Mouse (Mus musculus): ENCODE results near the gene Sufu.

Gene Sufu

DNA sequence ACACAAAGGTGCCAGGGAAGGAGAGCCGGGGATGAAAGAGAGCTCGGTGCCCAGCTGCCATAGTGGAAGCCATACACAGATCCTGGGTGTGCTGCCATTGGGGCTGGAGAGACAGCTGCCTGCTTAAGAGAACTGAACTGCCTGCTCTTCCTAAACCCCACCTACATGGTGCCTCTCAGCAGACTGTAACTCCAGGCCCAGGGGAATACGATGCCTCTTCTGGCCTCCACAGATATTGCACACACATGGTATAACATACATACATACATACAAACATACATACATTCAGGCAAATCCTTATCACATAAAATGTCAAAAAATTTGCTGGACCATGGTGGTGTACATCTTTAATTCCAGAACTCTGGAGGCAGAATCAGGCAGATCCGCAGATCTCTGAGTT is 66.8 kb downstream of the Sufu start:
- no peak for DNase-seq (ENCODE audit: low spot score in 2 of 2)

DNA sequence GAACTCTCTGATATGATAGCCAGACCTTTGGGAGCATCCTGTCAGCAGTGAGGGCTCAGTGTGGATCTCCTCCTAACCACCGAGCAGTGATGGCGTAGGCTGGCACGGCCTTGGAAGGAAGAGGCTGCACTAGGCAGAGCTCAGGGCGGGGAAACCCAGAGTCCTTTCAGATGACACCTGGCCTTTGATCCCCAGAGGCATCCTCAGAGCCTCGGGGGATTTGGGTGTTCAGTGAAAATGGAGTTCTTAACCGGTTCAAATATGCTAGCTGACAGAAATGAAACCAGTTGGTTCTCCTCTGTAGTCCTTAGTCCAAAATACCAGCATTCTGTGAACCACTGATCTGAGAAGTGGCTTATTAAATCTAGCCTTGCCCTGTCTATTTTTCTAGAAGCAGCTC is 69.5 kb downstream of the Sufu start:
- no peak for DNase-seq (ENCODE audit: low spot score in 2 of 2)

DNA sequence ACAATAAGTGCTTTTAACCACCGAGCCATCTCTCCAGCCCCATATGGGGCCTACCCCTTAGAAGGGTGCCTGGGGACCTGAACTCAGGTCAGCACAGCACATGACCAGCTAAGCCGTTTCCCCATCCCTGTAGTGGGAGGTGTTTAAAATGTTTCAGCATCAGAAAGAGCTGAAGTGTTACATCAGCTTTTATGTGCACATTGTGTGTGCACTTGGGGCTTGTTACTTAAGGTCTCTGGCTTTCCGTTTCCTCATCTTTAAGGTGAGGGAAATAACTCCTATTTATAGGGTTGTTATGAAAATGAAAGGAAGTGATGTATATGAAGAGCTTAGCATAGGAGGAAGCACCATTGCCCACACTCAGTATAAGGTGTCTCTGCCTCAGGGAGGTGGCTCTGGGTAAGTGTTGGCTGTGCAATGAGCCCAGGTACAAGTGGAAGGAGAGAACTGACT is 70.4 kb downstream of the Sufu start:
- no peak for DNase-seq (ENCODE audit: low spot score in 2 of 2)

DNA sequence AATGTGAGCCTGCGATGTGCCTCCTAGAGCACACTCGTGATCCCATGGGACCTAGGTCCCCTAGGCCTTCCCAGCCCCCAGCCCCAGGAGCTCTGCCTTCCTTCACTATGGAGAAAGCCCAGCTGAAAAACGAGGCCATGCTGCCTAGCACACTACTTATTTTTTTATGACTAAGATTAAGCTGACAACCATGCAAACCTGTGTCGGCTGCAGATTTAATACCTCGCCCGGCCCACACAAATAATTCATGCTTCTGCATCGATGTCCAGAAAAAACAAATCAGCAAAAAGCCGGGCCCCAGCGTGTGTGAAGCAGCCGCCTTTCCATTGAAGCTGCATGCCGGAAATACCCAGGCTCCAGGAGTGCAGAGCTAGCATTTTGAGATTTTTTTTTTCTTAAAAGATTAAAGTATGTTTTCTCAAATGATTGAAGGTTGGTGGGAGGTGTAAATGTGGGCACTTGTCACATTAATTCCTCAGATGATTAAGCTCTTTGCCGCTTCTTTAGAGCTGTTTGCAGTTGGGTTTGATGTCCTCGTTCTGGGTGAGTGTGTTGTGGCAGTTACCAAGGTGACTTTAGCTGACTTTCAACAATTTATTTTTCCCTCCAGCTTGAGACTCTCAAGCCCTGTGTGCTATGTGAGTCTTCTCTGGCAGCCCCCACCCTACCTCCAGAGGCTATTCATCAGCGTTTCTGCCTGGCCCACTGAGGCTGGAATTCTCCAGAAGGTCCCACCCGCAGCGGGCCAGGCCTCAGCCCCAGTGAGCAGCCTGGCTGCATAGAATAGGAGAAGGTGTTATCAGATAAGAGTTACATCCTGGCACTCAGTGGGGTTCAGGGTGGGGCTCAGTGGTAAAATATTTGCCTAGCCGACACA is 73.9 kb downstream of the Sufu start:
- no peak for DNase-seq (ENCODE audit: low spot score in 2 of 2)

DNA sequence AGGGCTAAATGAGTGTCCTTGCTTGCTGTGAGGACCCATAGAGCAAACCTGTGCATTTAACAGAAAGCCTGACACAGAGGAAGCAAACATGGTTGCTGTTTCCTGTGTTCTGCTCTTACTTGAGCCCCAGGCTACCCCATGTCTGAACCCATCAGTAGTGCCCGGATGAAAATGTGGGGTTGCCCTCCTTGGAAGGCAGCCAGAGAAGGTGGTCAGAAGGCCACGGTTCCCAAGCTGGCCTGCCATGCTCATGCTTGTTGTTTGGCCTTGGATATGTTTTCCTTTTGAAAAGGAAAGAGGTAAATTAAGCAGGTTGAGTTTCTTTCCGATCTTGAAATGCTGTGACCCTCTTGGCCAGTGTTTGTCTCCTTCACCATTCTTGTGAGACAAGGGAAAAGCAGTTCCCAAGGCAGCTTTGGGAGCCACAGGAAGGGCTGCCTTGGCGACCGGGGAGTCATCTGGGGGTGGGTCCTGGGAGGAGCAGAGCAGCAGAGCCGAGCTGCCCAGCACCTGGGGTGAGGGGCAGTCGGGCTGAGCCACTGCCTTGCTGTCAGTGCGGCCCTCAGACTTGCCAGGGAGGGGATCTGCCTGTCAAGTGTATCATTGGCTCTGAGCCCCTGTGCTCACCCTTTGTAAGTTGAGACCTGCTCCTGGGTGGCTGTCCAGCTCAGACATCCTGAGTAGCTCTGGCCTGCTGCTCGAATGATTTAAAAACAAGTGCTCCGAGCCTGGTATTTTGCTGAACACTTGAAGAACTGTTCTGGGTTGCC is 74.8 kb downstream of the Sufu start:
- no peak for DNase-seq (ENCODE audit: low spot score in 2 of 2)

DNA sequence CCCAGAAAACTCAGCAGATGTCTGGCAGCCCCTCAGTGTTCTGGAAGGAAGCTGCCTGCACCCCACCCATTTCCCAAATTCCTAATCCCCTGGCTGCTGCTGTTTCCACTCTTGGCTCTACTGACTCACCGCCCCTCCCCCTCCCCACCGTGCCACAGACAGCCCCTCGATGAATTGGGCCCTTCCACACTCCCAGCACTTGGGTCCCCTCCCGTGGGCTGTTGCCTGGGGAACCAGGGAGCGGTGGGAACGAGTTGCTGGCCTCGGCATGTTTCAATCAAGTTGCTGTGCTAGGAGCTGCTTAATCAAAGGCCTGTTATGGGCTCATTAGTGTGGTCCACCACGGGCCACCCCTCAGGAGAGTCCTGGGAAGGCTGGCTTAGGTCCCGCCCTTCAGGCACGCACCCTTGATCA is 80.7 kb downstream of the Sufu start:
- no peak for DNase-seq (ENCODE audit: low spot score in 2 of 2)

DNA sequence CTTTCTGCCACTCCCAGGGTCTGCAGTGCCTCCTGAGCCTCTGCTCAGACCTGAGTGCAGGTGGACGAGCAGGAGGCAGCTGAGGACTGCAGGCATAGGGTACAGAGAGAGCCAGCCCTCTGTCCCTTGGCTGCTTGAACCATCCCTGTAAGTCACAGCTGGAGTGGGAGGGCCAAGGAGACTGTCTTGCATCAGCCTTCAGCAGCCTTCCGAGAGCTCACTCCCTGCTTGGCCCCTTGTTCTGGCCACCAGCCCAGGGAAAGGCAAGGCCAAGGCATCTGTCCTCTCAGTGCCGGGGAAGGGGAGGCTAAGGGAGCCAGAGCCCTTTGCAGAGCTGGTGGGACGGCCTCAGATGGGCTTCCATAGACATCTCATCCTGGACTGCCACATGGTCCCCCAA is 81.5 kb downstream of the Sufu start:
- no peak for DNase-seq (ENCODE audit: low spot score in 2 of 2)

DNA sequence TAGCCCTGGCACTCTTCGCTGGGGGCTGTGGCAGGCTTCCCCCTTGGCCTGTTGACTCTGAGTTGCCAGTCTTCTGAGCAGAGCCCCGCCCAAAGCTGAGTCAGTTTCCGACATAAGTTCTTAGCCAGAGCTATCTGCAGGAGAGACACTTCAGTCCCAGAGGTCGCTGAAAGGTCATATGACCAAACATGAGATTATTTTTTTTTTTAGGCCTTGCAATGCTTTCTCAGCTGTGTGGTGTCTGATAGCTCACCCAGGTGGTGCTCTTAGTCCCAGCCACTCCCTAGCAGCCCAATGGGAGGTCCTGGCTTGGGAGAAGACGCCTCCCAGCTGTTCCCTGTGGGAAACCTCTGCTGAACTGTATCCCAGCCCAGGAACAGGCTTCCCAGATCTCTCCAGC is 82.1 kb downstream of the Sufu start:
- DNase-seq (ENCODE audit: low spot score in 2 of 2) = peak in 1 of 2 experiments; percentile 71

DNA sequence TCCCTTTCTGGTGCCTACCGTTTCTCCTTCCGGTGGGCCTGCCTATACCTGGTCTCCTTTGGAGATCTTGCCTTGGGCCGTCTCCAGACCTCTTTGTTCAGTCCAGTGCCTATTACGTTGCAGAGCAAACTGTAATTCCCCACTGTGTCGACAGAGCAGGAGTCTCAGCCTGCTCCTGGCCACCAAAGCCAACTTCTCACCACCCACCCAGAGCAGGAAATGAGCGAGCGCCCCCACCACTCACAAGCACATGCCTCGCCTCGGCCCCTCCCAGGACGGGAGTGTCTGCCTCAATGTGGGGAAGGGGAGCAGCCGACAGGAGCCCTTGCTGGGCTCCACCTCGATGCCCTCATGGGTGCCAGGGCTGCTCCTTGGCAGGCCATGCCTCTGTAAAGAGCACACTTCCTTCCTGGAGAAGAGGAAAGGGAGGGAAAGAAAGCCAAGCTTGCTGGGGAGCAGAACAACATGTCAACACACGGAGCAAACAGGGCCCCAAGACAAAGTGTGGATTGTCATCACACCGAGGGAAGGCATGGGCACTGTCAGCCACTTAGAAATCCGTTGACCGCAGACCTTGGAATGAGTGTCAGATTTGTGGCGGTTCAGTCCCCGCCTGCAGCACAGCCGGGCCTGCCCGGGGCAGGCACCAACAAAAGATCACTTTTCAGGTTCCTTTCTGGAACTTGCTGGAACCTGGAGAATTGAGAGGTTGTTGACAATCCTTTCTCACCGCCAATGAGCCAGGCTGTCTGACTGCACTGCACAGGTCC is 82.8 kb downstream of the Sufu start:
- no peak for DNase-seq (ENCODE audit: low spot score in 2 of 2)

DNA sequence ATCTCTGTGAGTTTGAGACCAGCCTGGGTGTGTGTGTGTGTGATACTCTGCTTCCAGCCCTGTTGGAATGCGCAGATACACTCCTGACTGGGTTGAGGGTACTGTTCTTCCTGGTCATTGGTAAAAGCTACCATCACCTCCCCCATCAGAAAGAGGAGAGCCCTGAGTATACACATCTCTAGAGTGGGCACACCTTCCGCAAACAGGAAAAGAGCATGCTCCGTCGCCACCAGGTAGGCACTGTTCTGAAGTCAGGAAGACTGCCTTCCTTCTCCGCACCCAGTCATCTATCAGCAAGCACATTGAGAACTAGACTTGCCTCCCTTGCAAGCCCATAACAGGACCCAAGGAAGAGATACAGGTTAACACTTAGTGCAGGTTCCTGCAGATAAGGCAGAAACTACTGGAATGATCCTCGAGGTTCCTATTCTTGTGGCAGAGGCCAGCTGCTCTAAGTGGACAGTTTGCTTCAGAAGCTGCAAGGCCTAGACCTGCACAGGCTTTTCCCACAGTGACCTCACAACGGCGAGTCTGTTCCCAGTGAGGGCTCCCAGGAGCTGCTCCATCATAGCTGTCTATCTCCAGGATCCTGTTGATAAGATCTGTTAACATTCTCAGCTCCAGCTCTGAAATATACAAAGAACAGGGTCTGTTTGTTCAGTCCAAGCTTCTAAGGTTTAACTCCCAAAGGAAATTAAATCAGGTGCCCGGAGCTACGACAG is 84.1 kb downstream of the Sufu start:
- DNase-seq (ENCODE audit: low spot score in 2 of 2) = no peak

DNA sequence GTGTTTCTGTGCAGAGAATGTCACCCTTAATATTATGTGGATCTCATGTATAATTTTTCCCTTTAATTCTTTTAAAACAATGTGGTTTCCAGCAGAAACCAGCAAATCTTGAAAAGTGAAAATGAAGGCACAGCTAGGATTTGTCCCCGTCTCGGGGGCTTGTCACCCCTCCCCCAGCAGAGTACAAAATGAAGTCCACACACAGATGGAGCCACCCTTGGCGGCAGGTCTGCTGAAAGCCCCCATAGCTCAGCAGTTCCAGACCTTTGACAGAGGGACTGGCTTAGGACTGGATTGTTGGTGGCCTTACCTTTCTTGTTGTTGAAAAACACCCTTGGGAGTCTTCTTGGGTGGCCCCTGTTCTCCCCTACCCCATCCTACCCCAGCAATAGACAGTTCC is 84.7 kb downstream of the Sufu start:
- DNase-seq (ENCODE audit: low spot score in 2 of 2) = no peak

DNA sequence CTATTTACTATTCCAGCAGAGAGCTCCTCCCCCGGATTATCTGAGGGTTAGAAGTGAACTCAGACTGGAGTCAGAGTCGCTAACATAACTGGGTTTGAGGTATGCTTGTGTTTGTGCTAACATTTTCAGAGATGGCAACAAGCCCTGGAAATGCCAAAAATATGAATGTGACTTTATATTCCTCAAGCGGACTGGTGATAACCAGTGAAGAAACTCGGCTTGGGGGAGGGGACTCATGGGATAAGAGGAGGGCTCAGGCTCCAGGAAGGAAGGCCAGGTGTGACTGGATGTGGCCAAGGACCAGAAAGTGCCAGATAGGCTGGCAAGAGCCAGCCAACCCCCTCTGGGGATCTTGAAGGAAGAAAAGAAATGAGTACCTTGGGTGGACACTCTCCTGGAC is 85.1 kb downstream of the Sufu start:
- DNase-seq (ENCODE audit: low spot score in 2 of 2) = no peak

DNA sequence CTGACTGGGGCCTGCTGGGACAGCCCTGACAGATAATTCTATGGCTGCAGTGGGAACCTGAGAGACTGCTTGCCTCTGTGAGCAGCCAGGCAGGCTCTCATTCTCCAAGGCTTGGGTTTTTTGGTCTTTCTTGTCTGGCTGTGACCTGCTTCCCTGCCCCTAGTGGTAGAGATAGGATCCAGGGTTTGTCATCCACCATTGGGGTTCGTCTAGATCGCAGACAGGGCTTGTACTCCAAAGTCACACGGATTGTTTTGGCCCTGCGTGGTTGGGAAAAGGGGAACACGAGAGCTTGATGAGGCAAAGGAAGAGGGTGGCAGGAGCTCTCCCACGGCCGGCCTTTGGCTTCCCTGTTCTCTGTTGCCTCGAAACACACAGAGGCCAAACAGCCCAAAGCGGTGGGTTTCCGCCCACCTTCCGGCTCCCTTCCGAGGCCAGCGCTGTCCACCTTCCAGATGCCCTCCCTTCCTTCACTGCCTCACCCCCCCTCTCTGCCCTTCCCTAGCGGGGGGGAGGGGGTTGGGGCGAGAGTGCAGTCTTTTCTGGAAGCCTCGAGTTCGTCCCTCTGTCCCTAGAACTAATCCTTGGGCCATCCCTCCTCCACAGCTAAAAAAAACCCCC is 86.3 kb downstream of the Sufu start:
- DNase-seq (ENCODE audit: low spot score in 2 of 2) = no peak

DNA sequence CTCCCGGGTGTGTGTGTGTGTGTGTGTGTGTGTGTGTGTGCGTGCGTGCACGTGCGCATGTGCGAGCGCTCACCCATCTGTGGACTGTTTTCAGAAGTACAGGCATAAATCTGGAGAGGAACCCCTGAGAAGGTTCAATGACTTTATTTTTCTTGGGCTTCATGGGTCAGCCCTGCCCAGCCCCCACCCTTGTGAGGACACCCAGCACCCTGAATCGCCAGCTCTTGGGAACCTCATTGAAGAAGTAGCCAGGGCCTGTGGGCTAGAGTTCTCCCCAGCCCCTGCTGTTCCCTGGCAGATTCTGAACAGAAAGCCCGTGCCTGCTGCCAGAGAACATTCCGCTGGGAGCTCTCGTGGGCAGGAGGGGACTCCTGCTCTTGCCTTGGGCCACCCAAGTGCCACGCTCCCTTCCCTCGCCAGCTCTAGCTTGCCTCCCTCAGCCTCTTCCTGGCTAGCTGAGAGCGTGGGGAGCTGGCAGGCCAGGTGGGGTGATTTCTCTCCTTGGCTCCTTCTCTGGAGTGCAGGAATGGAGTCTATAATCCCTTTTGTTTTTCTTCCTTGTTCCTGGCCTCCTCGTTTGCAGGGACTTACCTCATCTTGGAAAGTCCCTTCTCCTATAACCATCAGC is 87.1 kb downstream of the Sufu start:
- no peak for DNase-seq (ENCODE audit: low spot score in 2 of 2)

DNA sequence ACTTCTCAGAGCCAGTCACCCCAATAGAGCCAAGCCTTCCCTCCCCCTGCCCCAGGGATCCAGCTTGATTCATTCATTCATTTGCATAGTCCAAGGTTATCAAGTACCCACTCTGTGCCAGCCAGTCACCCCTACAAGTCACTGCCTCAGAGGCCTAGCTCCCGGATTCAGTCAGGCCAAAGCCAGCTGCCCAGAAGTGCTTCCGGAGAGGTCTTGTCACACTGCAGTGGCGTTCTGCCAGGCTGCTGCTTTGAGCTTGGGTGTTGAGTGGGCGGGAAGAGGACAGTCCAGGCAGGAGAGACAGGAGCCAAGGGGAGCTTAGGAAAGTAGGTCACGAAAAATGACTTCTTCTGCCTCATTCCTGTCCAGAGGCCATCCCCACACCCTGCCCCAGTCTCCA is 87.8 kb downstream of the Sufu start:
- DNase-seq (ENCODE audit: low spot score in 2 of 2) = no peak

DNA sequence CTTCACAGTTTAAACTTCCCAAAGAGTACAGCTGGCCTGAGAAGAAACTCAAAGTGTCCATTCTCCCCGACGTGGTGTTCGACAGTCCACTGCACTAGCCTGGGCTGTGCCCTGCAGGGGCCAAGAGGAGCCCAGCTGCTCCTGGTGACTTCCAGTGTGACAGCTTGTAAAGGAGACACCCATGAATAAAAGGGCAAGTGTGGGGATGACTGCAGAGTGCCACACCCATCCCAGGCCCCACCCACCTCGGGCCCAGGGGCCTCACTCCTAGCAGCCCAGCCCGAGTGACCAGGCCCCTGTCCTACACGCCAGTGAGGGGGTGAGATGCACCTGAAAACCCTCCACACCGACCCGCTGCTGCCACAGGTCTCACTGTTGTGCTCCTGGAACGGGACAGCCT is 89.2 kb downstream of the Sufu start:
- DNase-seq (ENCODE audit: low spot score in 2 of 2) = no peak

DNA sequence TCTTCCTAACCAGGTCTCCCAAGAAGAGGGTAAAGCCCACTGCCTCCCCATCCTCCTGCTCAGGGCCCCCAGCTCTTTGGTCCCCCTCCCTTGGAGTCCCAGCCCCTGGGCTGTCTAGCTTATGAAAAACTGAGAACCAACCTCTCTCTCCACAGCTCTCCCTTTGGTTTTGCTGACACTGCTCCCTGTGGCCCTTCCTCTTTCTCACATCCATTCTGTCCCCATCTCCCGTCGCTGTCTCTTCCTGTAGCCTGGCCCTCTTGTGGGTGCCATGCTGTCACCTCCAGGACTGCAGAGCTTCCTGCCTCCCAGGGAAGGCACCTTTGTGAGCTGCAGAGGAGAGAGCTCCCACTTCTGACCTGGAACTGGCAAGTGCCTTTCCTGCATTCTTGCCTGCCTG is 90.0 kb downstream of the Sufu start:
- no peak for DNase-seq (ENCODE audit: low spot score in 2 of 2)

DNA sequence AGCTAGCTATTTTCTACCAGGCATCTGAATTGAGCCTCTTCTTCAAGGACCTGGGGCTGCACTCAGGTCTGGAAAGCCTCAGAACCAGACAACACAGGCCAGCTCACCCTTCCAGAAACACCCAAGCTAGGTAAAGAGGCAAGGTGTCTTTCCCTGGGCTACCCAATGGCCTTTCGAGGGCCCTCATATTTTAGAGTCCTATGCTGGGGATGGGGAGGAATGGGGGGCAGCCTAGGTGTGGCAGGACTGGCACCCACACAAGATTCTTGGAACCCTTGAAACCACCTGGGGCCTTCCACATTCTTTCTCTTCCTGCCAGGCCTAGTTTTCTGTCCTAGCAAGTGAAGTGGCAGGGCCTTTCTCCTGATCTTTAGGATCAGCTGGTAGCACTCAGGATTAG is 92.8 kb downstream of the Sufu start:
- no peak for DNase-seq (ENCODE audit: low spot score in 2 of 2)

DNA sequence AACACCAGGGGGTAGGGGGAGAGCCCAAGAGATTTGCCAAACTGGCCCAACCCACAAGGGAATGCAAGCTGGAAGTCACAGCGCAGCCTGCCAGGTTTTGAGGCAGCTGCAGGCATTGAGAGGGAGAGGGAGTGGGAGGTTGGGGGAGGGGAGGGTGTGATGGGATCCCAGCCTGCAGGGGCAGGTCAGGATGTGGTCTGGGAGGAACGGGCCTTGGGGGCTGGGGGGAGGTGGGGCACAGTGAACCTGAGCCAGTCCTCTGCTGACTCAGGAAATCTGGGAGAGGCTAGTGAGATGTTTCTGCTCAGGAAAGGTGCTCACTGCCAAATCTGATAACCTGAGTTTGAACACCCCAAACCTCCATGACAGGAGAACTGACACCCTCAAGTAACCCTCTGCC is 93.9 kb downstream of the Sufu start:
- no peak for DNase-seq (ENCODE audit: low spot score in 2 of 2)

DNA sequence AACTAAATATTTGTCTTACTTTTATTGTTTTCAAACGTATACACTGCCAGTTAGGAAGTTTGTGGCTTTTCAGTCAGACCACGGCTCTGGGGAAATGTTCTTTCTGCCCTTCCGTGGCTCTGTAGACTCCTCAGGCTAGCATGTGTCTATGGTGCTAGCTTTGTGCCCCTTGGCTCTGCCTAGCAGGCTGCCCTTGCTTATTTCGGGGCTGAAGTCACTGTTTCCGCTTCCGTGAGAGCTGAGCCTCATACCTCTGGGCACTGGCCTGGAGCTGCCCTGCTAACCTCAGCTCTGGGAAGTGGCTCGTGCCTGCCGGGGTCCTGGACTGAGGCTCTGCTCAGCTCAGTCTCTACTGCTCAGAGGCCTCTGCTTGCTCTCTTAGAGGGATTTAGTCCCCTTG is 98.4 kb downstream of the Sufu start:
- DNase-seq (ENCODE audit: low spot score in 2 of 2) = no peak

DNA sequence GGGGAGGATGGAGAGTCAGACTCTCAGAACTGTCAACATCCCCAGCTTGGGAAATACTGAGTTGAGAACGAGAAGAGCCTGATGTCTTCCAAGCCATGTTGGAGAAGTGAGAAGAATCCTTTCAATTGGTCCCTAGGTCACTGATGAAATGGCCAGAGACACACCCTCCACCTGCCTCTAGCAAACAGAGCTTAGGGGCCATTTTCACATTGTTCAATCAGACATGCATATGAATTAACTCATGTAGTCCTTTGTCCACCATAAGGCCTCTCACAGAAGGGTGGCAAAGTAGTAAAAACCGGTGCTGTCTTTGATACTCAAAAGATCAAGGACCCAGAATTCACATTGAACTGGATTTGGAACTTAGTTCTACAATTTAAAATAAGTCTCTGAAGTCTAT is 100.5 kb downstream of the Sufu start:
- DNase-seq (ENCODE audit: low spot score in 2 of 2) = no peak

Data from urinary bladder, adult 18-20 months (tissue).